Mouse (Mus musculus) thymus, postnatal 4 days (tissue): ENCODE measurements at regions not wholly inside any gene's neighbourhood (a gene's known extent, or its start where the extent isn't known, plus 50 kb on each side); places are given as distances from the start of the nearest gene placed in this dataset.

Source experiments
- DNase-seq: peaks from one replicate; pipeline ENCODE4 v3.0.0; 2021

DNA sequence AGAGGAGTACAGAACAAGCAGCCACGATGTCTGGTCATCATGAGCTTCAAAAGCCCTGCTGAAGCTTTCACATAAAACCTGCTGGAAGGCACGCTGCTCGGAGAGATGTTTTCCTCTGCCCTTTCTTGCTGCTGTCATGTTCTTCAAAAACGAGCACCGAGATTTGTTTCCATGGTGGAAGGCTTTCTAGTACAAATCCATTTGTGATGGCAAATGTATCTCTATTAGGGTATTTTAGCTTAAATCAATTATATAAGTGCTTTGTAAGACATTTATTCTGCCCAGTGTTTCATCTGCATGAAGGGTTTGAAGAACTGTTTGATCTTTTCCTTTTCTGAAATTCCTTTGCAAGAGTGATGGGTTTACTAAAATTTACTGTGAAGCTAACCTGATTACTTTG lies 253.1 kb downstream of the Fam173b start:
- no peak for DNase-seq

DNA sequence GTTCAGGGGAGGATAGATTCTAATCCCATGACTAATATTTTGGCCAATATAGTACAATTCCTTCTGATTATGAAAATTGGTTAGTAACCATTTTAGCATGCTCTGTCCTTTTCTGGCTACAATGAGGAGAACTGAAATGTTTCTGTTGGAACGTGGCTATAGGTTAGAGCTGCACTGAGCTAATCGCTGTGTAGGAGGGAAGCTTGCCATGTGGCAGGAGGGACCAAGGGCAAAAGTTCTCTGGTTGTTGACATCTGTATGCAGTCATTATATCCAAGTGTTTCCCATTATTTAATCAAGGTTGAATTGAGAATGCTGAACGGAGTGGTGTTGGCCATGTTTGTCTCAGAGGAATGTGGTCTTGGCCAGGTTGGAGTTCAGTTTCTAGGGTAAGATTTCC lies 253.5 kb downstream of the Fam173b start:
- DNase-seq = no peak

DNA sequence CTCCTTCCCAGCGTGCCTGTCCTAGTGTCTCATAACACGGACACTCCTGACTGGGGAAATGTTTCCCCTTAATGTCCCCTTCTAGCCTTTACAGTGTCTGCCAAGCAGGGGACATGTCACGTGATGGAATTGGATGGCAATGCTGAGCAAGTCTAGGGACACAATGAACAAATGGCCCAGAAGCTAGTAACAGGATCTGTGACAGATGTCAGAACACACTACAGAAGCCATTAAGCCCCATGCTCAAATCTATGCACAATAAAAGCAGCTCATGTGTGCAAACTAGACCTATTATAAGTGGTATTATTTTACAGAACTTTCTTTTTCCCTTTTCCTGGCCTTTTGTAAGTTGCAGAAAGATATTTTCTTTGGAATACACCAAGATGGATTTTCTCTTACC lies 267.4 kb downstream of the Fam173b start:
- no peak for DNase-seq

DNA sequence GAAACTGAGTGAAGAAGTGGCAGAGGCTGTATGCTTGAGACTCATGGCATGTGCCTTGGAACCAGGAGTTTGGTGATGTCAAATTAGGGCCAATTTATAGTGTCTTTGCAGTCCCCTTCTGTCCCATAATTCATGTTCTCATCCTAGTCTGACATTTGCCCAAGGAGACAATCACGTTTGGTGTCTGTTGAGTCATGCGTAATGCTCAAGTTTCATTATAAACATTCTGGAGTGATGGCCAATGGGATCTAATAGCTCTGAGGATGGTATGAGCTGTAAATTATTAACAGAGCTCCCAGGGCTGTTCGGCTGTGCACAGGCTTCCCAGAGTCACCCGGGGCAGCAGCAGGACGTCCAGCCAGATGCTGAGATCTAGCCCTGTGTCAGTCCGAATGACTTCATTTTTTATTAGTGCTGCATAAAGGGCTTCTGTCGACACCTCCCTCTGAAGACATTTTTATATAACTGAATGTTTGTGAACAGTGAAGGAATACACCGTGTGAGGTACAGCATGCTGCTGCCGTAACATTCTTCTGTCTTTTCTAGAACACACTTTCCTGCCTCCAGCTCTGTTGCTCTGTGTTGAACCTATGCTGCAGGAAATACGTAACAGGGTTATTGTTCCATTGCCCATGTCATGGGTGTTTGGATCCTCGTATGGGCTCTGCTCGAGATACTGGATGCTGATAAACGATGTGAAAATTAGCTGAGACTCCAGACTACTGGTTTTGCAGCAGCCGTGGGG lies 268.2 kb downstream of the Fam173b start:
- DNase-seq = no peak

- no peak for DNase-seq
These were observed 273.8 kb downstream of the Fam173b start for GRCm38 (mm10) chr15:31875436-31875835.

DNA sequence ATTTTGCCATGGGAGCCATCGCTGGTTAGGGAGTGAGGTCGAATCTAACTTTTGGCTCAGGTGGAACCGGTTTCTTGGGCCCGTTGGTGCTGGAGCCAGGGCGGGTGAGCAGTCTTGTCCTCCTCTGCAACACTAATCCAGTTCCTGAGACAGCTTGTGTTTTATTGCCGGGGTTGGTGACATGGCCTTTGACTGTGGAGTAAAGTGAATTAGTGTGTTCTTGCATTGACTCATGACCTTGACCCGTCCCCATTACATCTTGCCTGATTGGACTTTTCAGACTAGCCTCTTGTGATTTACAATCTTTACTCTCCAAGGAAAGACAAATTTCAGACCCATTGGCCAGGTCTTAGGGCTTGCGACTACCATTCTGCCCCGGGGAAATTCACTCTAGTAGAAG lies 278.8 kb downstream of the Fam173b start:
- no peak for DNase-seq

- DNase-seq = no peak
These were observed 280.7 kb downstream of the Fam173b start for GRCm38 (mm10) chr15:31882331-31882730.

- DNase-seq = no peak
These were observed 281.9 kb downstream of the Fam173b start for GRCm38 (mm10) chr15:31883516-31883915.

- no peak for DNase-seq
These were observed 278.0 kb upstream of the Tas2r119 start for GRCm38 (mm10) chr15:31898904-31899650.

GRCm38 (mm10) chr15:31900325-31900724 lies 276.8 kb upstream of the Tas2r119 start:
- no peak for DNase-seq

DNA sequence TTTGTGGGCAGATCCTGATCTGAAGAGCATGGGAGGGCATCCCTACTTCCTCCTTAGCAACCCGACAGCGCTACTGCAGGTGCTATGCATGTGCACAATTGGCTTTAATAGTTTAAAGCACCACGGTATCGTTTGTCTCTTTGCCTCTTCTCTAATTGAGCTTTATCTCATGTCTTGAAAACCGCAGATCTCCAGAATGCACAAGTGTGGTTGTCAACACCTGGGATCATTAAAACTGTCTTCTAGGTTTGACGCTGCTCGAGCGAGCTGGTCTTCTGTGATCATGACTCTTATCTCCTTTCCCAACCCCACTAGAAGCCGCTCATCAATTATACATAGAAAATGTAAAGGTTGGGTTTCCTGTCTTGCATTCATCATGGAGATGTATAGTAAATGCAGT lies 268.7 kb upstream of the Tas2r119 start:
- DNase-seq = no peak

GRCm38 (mm10) chr15:31911978-31912377 lies 265.1 kb upstream of the Tas2r119 start:
- no peak for DNase-seq

DNA sequence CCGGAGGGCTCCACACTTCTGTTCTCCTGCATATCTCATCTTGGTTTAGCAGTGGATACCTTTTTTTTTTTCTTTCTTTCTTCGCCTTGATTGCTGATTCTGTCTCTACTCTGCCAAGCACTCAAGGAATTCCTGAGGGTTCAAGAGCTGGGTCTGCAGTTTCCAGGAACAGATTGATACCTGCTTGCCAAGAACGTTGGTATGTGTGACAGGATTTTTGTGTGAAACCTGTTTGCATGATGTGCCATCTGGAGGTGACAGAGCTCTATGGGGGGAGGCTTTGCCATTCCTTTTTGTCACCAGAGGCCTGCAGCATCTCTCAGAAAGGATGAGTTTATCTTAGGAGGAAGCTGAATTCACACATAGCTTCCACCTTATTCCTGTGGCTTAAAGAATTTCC lies 255.6 kb upstream of the Tas2r119 start:
- no peak for DNase-seq

GRCm38 (mm10) chr15:31960301-31960700 lies 216.8 kb upstream of the Tas2r119 start:
- DNase-seq = no peak

DNA sequence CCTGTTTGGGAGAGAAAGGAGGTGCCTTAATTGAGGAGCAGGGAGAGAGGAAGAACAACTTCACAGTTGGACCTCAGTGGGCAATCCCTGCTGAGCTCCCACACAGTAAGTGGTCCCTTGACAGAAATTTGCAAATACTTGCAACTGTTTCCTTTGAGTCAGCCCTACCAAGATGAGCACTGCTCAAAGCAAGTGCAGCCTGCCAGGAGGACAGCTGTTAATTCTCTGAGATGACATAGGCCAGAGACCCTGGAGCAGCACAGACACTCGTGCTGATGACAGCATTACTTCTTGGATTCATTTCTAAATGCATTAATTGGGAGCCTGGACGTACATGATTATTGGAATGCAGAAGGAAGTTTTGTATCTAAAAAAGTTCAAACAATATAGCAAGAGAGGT lies 215.1 kb upstream of the Tas2r119 start:
- no peak for DNase-seq

DNA sequence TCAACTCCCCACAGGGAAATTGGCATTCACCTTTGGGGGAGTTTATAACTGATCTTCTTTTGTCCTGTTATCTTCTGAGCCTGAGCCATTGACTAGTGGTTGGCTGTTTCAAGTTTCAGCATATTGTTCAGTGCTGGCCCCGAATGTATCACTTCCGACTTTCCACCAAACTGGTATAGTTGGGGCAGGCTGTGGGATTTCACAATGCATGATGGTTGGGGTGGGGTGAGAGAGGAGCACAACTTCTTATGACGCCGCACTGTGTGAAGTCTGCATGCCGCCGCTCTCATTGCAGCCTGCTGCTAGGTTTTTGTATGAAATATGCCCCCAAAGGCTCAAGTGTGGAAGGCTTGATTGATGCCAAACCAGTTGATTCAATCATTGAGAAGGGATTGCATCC lies 212.2 kb upstream of the Tas2r119 start:
- no peak for DNase-seq

DNA sequence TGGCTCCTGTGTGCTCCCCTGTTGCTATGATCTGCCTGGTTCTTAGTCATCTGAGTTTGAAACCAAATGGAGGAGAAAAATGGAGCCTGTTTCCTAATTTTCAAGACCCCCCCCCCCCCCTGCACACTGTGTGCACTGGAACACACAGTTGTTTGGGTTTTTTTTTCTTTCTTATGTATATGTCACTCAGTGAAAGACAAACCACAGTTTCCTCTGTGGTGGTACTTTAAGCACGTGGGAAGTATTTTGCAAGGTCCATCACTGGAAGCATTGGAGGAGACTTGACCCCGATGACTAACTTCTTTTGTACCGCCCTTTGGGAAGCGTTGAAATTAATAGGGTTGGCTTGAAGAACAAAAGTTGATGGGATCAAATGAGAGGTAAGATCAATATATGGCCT lies 211.5 kb upstream of the Tas2r119 start:
- DNase-seq = no peak

DNA sequence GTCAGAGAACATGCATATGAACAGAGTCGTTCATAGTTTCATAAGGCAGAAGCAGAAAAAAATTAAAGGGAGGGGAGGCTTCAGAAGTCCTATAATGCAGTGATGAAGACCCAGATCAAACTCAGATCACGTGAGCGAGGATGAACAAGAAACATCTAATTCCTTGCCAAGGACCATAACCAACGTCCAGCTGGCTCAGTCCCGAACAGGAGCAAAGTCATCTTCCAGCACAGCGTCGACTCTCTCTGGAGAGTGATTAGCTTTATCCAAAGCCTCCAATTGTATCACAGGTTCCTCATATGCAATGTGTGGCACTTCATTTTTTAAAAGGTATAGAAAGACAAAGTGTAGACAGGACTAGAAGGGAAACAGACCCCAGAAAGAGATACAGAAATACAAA lies 204.2 kb upstream of the Tas2r119 start:
- no peak for DNase-seq

DNA sequence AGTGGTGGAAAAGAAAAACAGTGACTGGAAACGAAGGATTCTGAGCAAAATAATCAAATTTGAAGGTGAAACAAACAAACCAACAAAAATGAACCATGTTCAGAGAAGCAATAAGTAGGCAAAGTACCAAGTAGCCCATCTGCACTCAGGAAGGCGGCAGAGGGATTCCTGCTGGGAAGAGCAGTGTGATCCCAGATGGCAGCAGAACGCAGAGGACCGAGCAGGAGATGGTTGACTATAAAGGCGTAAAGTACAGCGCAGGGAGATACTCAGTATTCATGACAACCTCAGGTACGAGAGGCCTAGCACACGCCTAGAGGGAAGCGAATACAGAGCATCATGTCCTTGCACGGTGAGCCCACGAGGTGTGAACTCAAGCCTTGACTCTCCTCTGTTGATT lies 203.2 kb upstream of the Tas2r119 start:
- DNase-seq = no peak

DNA sequence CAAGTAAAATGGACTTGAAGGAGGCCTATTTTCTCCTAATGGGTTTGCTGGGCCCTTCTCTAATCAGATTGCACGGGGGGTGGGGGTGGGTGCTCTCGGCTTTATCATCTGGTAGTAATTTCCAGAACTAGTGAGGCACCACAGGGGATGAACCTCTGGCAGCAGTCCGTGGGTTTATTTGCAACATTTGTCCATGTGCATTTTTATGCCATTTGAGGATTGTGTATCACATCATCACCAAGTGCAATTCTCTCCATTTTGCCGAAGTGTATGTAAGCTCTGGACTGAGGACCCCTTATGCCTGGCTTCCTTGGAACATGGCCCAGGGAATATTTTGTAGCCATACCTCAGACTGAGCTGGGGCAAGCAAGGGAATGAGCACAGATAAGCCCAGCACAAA lies 200.6 kb upstream of the Tas2r119 start:
- no peak for DNase-seq

DNA sequence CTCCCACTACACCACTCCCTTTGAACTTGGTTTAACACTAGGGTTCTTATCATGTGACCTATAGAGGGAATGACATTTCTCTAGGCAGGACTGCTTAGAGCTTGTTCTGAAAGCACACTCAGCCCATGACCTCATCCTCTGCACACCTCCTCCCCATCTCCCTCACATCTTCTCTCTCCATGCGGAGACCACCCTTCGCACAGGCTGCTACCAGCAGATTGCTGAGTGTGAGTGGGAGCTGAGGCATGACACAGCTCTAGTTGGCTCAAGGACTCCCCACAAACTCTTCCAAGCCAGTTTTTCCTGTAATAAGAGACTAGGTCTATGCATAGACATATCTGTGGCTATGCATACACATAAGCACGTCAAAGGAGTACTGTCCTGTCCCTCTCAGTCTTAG lies 199.5 kb upstream of the Tas2r119 start:
- DNase-seq = no peak

GRCm38 (mm10) chr15:31979961-31980360 lies 197.1 kb upstream of the Tas2r119 start:
- DNase-seq = no peak

GRCm38 (mm10) chr15:31980791-31981190 lies 196.3 kb upstream of the Tas2r119 start:
- no peak for DNase-seq

DNA sequence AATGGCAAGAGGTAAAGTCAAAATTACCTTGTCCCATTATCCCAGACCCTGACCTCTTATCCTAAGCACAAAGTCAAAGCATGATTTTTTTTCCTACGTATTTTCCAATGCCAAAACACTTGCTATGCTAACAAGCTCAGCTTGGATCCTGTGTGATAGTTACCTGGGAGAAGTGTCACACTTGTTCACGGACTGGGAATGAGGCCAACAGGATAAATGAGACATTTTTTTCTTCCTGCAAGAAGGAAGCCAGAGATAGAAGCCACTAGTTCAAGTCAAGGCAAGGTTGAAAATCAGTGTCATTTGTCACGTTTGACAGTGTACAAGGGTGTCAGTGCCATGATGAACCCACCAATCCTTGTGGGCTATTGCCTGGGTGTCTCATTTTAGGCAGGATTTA lies 189.8 kb upstream of the Tas2r119 start:
- no peak for DNase-seq

GRCm38 (mm10) chr15:31989093-31989492 lies 188.0 kb upstream of the Tas2r119 start:
- DNase-seq = no peak
